In genomic region chr17:28217721-28218649, GRCm38 (mm10) we compare ENCODE assay signal across 9 mouse cellular contexts. TPM values are rescaled to one million over a fixed set of nuclear protein-coding genes. Genes with fewer than 3 reads are reported as not detected.
DNase-seq lines count a peak whose midpoint lies in the region; ATAC-seq and TF ChIP-seq lines count a peak whose summit lies in the region.
"Had no signal": no experiment of that assay in that cellular context is flagged by ENCODE, and none has a peak within 500 bp of the region (broad histone marks: within the 10 kb centered on the region; RNA-seq: fewer than 3 reads in every experiment).

No protein-coding gene starts in this region.

- DNase-seq in embryo, embryonic 10 days (ENCODE audit: low spot score): peak; percentile 40
- DNase-seq in embryo, embryonic 9.5 days (ENCODE audit: extremely low spot score): no peak
- DNase-seq in lung, postnatal 0 days (ENCODE audit: low spot score): peak; percentile 80
- peak; percentile 52 to 55 for DNase-seq in spleen, adult 18-20 months
- no peak for DNase-seq in cerebellum, adult 2 months
- no peak for DNase-seq in left cerebral cortex, postnatal 4 days

- peak overlapping the region; percentile 81 for H3K27ac ChIP-seq in ES-Bruce4 (ENCODE audit: insufficient read depth, low read length)
- H3K27ac ChIP-seq in heart, embryonic 13.5 days (replicated peaks): peak overlapping the region; percentile 28; the same call in 1 of the 2 replicates
- H3K27ac ChIP-seq in lung, postnatal 0 days (ENCODE audit: low read length): peak overlapping the region; percentile 72
- H3K27ac ChIP-seq in cerebellum, adult 2 months (ENCODE audit: insufficient read depth, low read length): no peak overlapping the region
- H3K27ac ChIP-seq: hindbrain, embryonic 15.5 days had no signal

- peak; percentile 51; the same call in 1 of the 2 replicates for TF ChIP-seq EP300 in ES-Bruce4 (IDR thresholded peaks at IDR 0.05; ENCODE audit: insufficient read depth, low read depth, low read length)
- TF ChIP-seq EP300 in lung, postnatal 0 days (IDR thresholded peaks at IDR 0.05): peak; percentile 64; the same call in 1 of the 2 replicates

- H3K36me3 ChIP-seq in ES-Bruce4 (ENCODE audit: control insufficient read depth, insufficient read depth, low read length, poor library complexity, severe bottlenecking): no peaks in the 10 kb centered on the region
- no peaks in the 10 kb centered on the region for H3K36me3 ChIP-seq in heart, embryonic 13.5 days
- no peaks in the 10 kb centered on the region for H3K36me3 ChIP-seq in lung, postnatal 0 days (ENCODE audit: insufficient read depth, low read length)
- H3K36me3 ChIP-seq: hindbrain, embryonic 15.5 days had no signal

- peak overlapping the region; percentile 50 for H3K4me2 ChIP-seq in heart, embryonic 13.5 days
- peak overlapping the region; percentile 3; the same call in 1 of the 2 replicates for H3K4me2 ChIP-seq in lung, postnatal 0 days (replicated peaks; ENCODE audit: low read depth, low read length)
- H3K4me2 ChIP-seq: hindbrain, embryonic 15.5 days had no signal

- 19% methylated on average over 23 of the region's 23 CpGs for WGBS in heart, embryonic 13.5 days
- 19% methylated on average over 23 of the region's 23 CpGs for WGBS in lung, postnatal 0 days
- WGBS in cerebellum, adult 2 months: 27% methylated on average over 23 of the region's 23 CpGs

- no peak for TF ChIP-seq POLR2A in ES-Bruce4 (IDR thresholded peaks at IDR 0.05; ENCODE audit: insufficient read depth, low read length)
- TF ChIP-seq POLR2A in cerebellum, adult 2 months (IDR thresholded peaks at IDR 0.05; ENCODE audit: borderline replicate concordance, insufficient read depth, low read length): no peak

- no peaks in the 10 kb centered on the region for H3K9me3 ChIP-seq in ES-Bruce4 (replicated peaks; ENCODE audit: control insufficient read depth, insufficient read depth, low read length, poor library complexity, severe bottlenecking)
- H3K9me3 ChIP-seq in heart, embryonic 13.5 days: no peaks in the 10 kb centered on the region
- H3K9me3 ChIP-seq in lung, postnatal 0 days (ENCODE audit: low read length): no peaks in the 10 kb centered on the region
- H3K9me3 ChIP-seq: hindbrain, embryonic 15.5 days had no signal

- ATAC-seq in heart, embryonic 13.5 days (ENCODE audit: extremely low read depth, insufficient number of reproducible peaks, low FRiP score, low TSS enrichment): no peak
- ATAC-seq in lung, postnatal 0 days: peak; percentile 88

- TF ChIP-seq CTCF in ES-Bruce4 (IDR thresholded peaks at IDR 0.05; ENCODE audit: low read depth, low read length): no peak
- no peak for TF ChIP-seq CTCF in lung, postnatal 0 days (IDR thresholded peaks at IDR 0.05)
- no peak for TF ChIP-seq CTCF in cerebellum, adult 2 months (IDR thresholded peaks at IDR 0.05; ENCODE audit: borderline replicate concordance, insufficient read depth, low read depth, low read length)

- peaks cover 3% of the 10 kb centered on the region for H3K4me1 ChIP-seq in ES-Bruce4 (ENCODE audit: control insufficient read depth, insufficient read depth, low read length)
- peaks cover 13% of the 10 kb centered on the region for H3K4me1 ChIP-seq in heart, embryonic 13.5 days
- 0 out of 2 replicates have a peak, but pooled peaks cover 3% of the 10 kb centered on the region for H3K4me1 ChIP-seq in lung, postnatal 0 days (ENCODE audit: insufficient read depth, low read depth, low read length)
- no peaks in the 10 kb centered on the region for H3K4me1 ChIP-seq in cerebellum, adult 2 months (ENCODE audit: control insufficient read depth, insufficient read depth, low read length)

- H3K27me3 ChIP-seq in ES-Bruce4 (ENCODE audit: control insufficient read depth, insufficient read depth, low read length, poor library complexity, severe bottlenecking): no peaks in the 10 kb centered on the region
- peaks cover 31% of the 10 kb centered on the region for H3K27me3 ChIP-seq in heart, embryonic 13.5 days (replicated peaks)
- no peaks in the 10 kb centered on the region for H3K27me3 ChIP-seq in lung, postnatal 0 days (replicated peaks; ENCODE audit: insufficient read depth, low read length)
- no peaks in the 10 kb centered on the region for H3K27me3 ChIP-seq in cerebellum, adult 2 months (ENCODE audit: control insufficient read depth, insufficient read depth, low read length)
- H3K27me3 ChIP-seq: hindbrain, embryonic 15.5 days had no signal

- H3K4me3 ChIP-seq in ES-Bruce4 (ENCODE audit: low read depth, low read length): peak overlapping the region; percentile 10
- 0 out of 2 replicates have a peak overlapping the region, but pooled peaks have one; percentile 2 for H3K4me3 ChIP-seq in heart, embryonic 13.5 days
- H3K4me3 ChIP-seq in lung, postnatal 0 days (ENCODE audit: low read depth, low read length): no peak overlapping the region
- H3K4me3 ChIP-seq in cerebellum, adult 2 months (replicated peaks; ENCODE audit: insufficient read depth, low read depth, low read length): no peak overlapping the region
- H3K4me3 ChIP-seq: hindbrain, embryonic 15.5 days had no signal

- peak overlapping the region; percentile 40; the same call in 1 of the 2 replicates for H3K9ac ChIP-seq in ES-Bruce4 (ENCODE audit: low read depth, poor library complexity, severe bottlenecking)
- H3K9ac ChIP-seq in heart, embryonic 13.5 days: peak overlapping the region; percentile 50
- H3K9ac ChIP-seq in lung, postnatal 0 days (replicated peaks; ENCODE audit: low read depth): no peak overlapping the region
- H3K9ac ChIP-seq: hindbrain, embryonic 15.5 days had no signal

- intact Hi-C loops in left cerebral cortex, postnatal 4 days (cut with DNase I): no loop called here

RNA-seq across cellular contexts. Expression of gene Def6, which starts 10.4 kb away (rescaled TPM):
- polyA plus RNA-seq in ES-Bruce4 (2011; ENCODE audit: insufficient read depth, insufficient read length, low read depth, missing spikeins): 28.4 and 30.7 TPM in 2 replicates
- 3.0 and 3.3 TPM in 2 replicates for polyA plus RNA-seq in heart, embryonic 13.5 days (2015; fragmentation: Nextera tagmentation; extraction: Ambion mirVana)
- polyA plus RNA-seq in lung, postnatal 0 days (2015; fragmentation: Nextera tagmentation; extraction: Ambion mirVana): 5.8 and 6.2 TPM in 2 replicates
- 4.2 and 5.4 TPM in 2 replicates for polyA plus RNA-seq in cerebellum, adult 2 months (2012; rRNA removed)
- 1 to 10 TPM; 7.2 to 9.1 TPM for total RNA-seq in left cerebral cortex, postnatal 4 days (2021)

RNA-seq across cellular contexts. Expression of gene Ppard, which starts 14.5 kb away (rescaled TPM):
- polyA plus RNA-seq in ES-Bruce4 (2011; ENCODE audit: insufficient read depth, insufficient read length, low read depth, missing spikeins): 24.0 and 25.2 TPM in 2 replicates
- 1.1 and 1.5 TPM in 2 replicates for polyA plus RNA-seq in heart, embryonic 13.5 days (2015; fragmentation: Nextera tagmentation; extraction: Ambion mirVana)
- polyA plus RNA-seq in lung, postnatal 0 days (2015; fragmentation: Nextera tagmentation; extraction: Ambion mirVana): 2.4 and 3.0 TPM in 2 replicates
- polyA plus RNA-seq in cerebellum, adult 2 months (2012; rRNA removed): 26.8 and 27.1 TPM in 2 replicates
- 10 to 100 TPM; 17.4 to 19.0 TPM for total RNA-seq in left cerebral cortex, postnatal 4 days (2021)

RNA-seq across cellular contexts. Expression of gene Zfp523, which starts 41.1 kb away (rescaled TPM):
- 16.6 and 19.5 TPM in 2 replicates for polyA plus RNA-seq in ES-Bruce4 (2011; ENCODE audit: insufficient read depth, insufficient read length, low read depth, missing spikeins)
- polyA plus RNA-seq in heart, embryonic 13.5 days (2015; fragmentation: Nextera tagmentation; extraction: Ambion mirVana): 24.2 and 25.7 TPM in 2 replicates
- 18.7 and 20.2 TPM in 2 replicates for polyA plus RNA-seq in lung, postnatal 0 days (2015; fragmentation: Nextera tagmentation; extraction: Ambion mirVana)
- 71.9 and 77.1 TPM in 2 replicates for polyA plus RNA-seq in cerebellum, adult 2 months (2012; rRNA removed)
- total RNA-seq in left cerebral cortex, postnatal 4 days (2021): 10 to 100 TPM; 85.8 to 90.7 TPM

Comparison
In these comparisons a context has a peak if more than half of its experiments do, and no peak if none do; other contexts are left out.
1. DNase-seq: peak in embryo, embryonic 10 days (single experiment), lung, postnatal 0 days (single experiment) and spleen, adult 18-20 months (2 of 2); none in embryo, embryonic 9.5 days (single experiment), cerebellum, adult 2 months (0 of 2) and left cerebral cortex, postnatal 4 days (single experiment).
2. H3K4me3 ChIP-seq: peak in ES-Bruce4 (single experiment) and heart, embryonic 13.5 days (single experiment); none in lung, postnatal 0 days (single experiment) and cerebellum, adult 2 months (single experiment).